Mouse (Mus musculus) adipose tissue, adult 10 weeks (tissue): Measurements from ENCODE around the gene Jade3. TPM values are rescaled to one million over a fixed set of nuclear protein-coding genes. Genes with fewer than 3 reads are reported as not detected.

ENCODE experiments used
- polyA plus RNA-seq: library from polyadenylated mRNA; stranded (reverse); fragments of 350-450 nt; fragmentation: Illumina TruSeq; extraction: RNeasy Lipid Tissue Mini Kit (QIAGEN cat#74804); gene quantifications from one replicate; pipeline ENCODE4 v1.2.3, GENCODE M21; 2014; ENCODE audit warnings: low read depth, low replicate concordance

Jade3 gene
- 11.8 TPM for polyA plus RNA-seq

DNA sequence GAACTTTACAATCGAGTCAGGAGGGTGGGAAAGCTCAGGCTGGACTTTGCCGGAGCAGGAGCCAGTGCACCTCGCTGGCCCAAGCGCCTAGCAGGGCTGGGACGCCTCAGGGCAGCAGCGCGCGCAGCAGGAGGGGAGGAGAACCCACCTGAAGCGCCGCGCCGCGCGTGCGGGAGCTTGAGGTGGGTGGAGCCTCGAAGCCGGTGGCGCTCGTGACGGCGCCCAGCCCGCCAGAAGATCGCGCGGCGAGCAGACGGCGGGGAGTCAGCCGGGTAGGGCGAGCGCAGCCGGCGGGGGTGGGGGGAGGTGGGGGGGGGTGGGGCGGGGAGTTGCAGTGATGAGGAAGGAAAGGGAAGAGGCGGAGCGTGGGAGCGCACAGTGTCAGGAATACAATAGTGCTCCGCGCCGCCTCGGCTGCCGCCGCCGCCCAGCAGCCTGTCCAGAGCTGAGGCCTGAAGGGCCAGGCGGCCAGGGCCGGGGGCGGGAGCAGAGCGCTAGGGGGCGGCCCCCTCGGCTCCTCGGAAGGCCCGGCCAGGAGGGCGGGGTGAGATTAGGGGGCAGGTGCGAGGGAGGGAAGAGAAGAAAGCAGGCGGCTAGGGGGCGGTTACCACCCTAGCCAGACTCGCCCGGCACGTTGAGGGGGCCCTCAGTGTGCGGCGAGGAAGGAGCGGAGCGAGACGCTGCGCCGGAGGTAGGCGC lies at the start of gene Jade3:
Gene Jade3 (plus strand): TSS at position 549 of the 699 bp plus-strand sequence.

DNA sequence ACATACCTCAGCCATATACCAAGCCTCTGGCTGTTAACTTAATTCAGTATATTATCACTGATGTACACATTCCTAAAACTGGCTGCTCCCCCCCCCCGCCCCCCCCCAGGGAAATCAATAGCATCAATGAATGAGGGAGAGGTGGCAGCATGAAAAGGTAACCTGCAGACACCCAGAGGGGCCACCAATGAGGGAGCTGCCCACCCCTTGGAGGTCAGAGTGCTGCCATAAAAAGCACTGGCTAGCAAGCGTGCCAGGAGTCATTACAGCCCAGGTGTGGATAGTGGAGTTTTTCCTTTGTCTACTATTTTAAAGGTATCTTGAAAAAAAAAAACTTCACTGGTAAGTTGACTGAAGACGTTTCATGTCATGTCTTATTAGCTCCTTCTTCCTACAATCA lies 124.0 kb downstream of the Jade3 start, which contains the start of gene Rgn:
Gene Rgn (plus strand): TSS at position 256 of the 400 bp plus-strand sequence.

Other genes with a start within 250 kb of the Jade3 start
- 2.6 TPM for gene Slc9a7, start 133.9 kb upstream of the Jade3 start, polyA plus RNA-seq
- 12.8 TPM for gene Rp2, start 61.2 kb upstream of the Jade3 start, polyA plus RNA-seq
- gene Rgn, start 124.1 kb downstream of the Jade3 start, polyA plus RNA-seq: 19.5 TPM
- 47.7 TPM for gene Rbm10, start 191.8 kb downstream of the Jade3 start, polyA plus RNA-seq
- 247 TPM for gene Ndufb11, start 191.9 kb downstream of the Jade3 start, polyA plus RNA-seq
- 164 TPM for gene Uba1, start 232.6 kb downstream of the Jade3 start, polyA plus RNA-seq